Mouse (Mus musculus) heart, postnatal 0 days (tissue): Measurements from ENCODE around the gene Dmbt1. TPM values are rescaled to one million over a fixed set of nuclear protein-coding genes. Genes with fewer than 3 reads are reported as not detected.
A peak's percentile ranks its signal among the peaks of the same experiment; 100 is the strongest.
"Not testable (repeated sequence)": the region's sequence is repeated elsewhere in the genome, so short reads cannot be mapped to it uniquely, and the experiment has no call there.

Experiments used
- ATAC-seq: fragments of 200-750 bp; cut with Nextera tagmentation; 2 replicates; pipeline ENCODE4 v1.8.0; 2017; ENCODE audit warnings: low read depth, moderate number of reproducible peaks, moderate library complexity; ENCODE audit not compliant: insufficient read depth
- DNase-seq: peaks from one replicate; pipeline ENCODE4 v3.0.0-alpha.2; 2016; ENCODE audit warnings: low spot score
- H3K27ac ChIP-seq: fragments of 300-500 bp; sonication (generic); 2 replicates; pipeline ENCODE4 v1.5.1; 2014; ENCODE audit warnings: low read depth, mild to moderate bottlenecking
- H3K27me3 ChIP-seq: fragments of 300-500 bp; sonication (generic); 2 replicates; pipeline ENCODE4 v1.6.1; 2014; ENCODE audit warnings: low read length, mixed read lengths; ENCODE audit not compliant: control insufficient read depth, insufficient read depth
- H3K36me3 ChIP-seq: fragments of 300-500 bp; sonication (generic); replicated peaks from 2 replicates; pipeline ENCODE4 v1.6.1; 2014; ENCODE audit warnings: low read length, mixed read lengths; ENCODE audit not compliant: control insufficient read depth, insufficient read depth
- H3K4me1 ChIP-seq: fragments of 300-500 bp; sonication (generic); 2 replicates; pipeline ENCODE4 v1.6.1; 2014; ENCODE audit warnings: antibody characterized with exemption; ENCODE audit not compliant: control insufficient read depth, insufficient read depth
- H3K4me2 ChIP-seq: fragments of 300-500 bp; sonication (generic); 2 replicates; pipeline ENCODE4 v1.6.1; 2014; ENCODE audit warnings: low read depth, mild to moderate bottlenecking, low read length, moderate library complexity
- H3K4me3 ChIP-seq: fragments of 300-500 bp; sonication (generic); 2 replicates; pipeline ENCODE4 v1.5.1; 2014; ENCODE audit warnings: low read depth, low read length
- H3K9ac ChIP-seq: fragments of 300-500 bp; sonication (generic); replicated peaks from 2 replicates; pipeline ENCODE4 v1.6.1; 2014; ENCODE audit warnings: low read depth, low read length, mixed read lengths
- H3K9me3 ChIP-seq: fragments of 300-500 bp; sonication (generic); replicated peaks from 2 replicates; pipeline ENCODE4 v1.6.1; 2016; ENCODE audit warnings: low read length; ENCODE audit not compliant: control insufficient read depth
- CTCF ChIP-seq: IDR thresholded peaks from 2 replicates; pipeline ENCODE4 v1.5.1; 2016; ENCODE audit warnings: antibody characterized with exemption, control low read depth, low read depth
- EP300 ChIP-seq: IDR thresholded peaks from 2 replicates; pipeline ENCODE4 v1.6.1; 2016; ENCODE audit warnings: antibody characterized with exemption, low read depth
- WGBS: fragments of 180-500 bp; shearing (Covaris S2); extraction: QIAGEN DNeasy Blood & Tissue Kit; methylation state at CpG from one replicate; pipeline ENCODE4 v1.1.7; 2014; 5-methylcytosine and 5-hydroxymethylcytosine counted together
- polyA plus RNA-seq: library from polyadenylated mRNA; unstranded; fragments of >200 nt; fragmentation: Nextera tagmentation; extraction: Ambion mirVana; gene quantifications from 2 replicates; pipeline ENCODE4 v1.2.1, GENCODE M21; 2015
- total RNA-seq: library from RNA; depleted of rRNA; stranded (reverse); fragments of >200 nt; gene quantifications from 2 replicates; pipeline ENCODE4 v1.2.3, GENCODE M21; 2014; ENCODE audit warnings: low replicate concordance

Dmbt1 gene
- total and polyA plus RNA-seq, 2 experiments from 2014 or later = not detected

- H3K36me3 ChIP-seq = no peaks in the 10 kb centered on the region
- H3K4me2 ChIP-seq = no peak overlapping the region
- no peaks in the 10 kb centered on the region for H3K4me1 ChIP-seq
- TF ChIP-seq CTCF = no peak
- WGBS = 65% methylated on average over 1 of the region's 1 CpGs
- H3K4me3 ChIP-seq = no peak overlapping the region
- H3K27ac ChIP-seq = no peak overlapping the region
- H3K9me3 ChIP-seq = no peaks in the 10 kb centered on the region
- H3K9ac ChIP-seq = no peak overlapping the region
- no peak for DNase-seq
- no peaks in the 10 kb centered on the region for H3K27me3 ChIP-seq
- ATAC-seq = no peak
Measured at GRCm38 (mm10) chr7:131027557-131027956, 4.3 kb upstream of the Dmbt1 start.

- Histone ChIP-seq H3K9me3 (no peaks in the 10 kb centered on the region), H3K27me3 (no peaks in the 10 kb centered on the region), H3K4me1 (no peaks in the 10 kb centered on the region), H3K27ac (no peak overlapping the region), H3K36me3 (no peaks in the 10 kb centered on the region), H3K4me2 (no peak overlapping the region), H3K9ac (no peak overlapping the region), H3K4me3 (no peak overlapping the region)
- TF ChIP-seq EP300 (no peak), CTCF (no peak)
- WGBS = 46% methylated on average over 3 of the region's 3 CpGs
- no peak for DNase-seq
- ATAC-seq = no peak
Measured at GRCm38 (mm10) chr7:131036396-131036795, 4.5 kb downstream of the Dmbt1 start.

GRCm38 (mm10) chr7:131037083-131037482, 5.2 kb downstream of the Dmbt1 start:
- Histone ChIP-seq H3K4me3 (no peak overlapping the region), H3K9me3 (no peaks in the 10 kb centered on the region), H3K4me2 (no peak overlapping the region), H3K36me3 (no peaks in the 10 kb centered on the region), H3K27me3 (no peaks in the 10 kb centered on the region), H3K4me1 (no peaks in the 10 kb centered on the region), H3K27ac (no peak overlapping the region), H3K9ac (no peak overlapping the region)
- TF ChIP-seq EP300 (no peak), CTCF (no peak)
- DNase-seq = no peak
- WGBS = 14% methylated on average over 2 of the region's 2 CpGs
- no peak for ATAC-seq

GRCm38 (mm10) chr7:131040760-131041159, 8.9 kb downstream of the Dmbt1 start:
- not testable (repeated sequence) for DNase-seq, H3K4me3 ChIP-seq, H3K27me3 ChIP-seq, H3K9ac ChIP-seq, ATAC-seq, H3K4me1 ChIP-seq, H3K9me3 ChIP-seq, H3K4me2 ChIP-seq, H3K27ac ChIP-seq, H3K36me3 ChIP-seq
- WGBS = 81% methylated on average over 8 of the region's 8 CpGs

- Histone ChIP-seq H3K9ac (no peak overlapping the region), H3K4me1 (no peaks in the 10 kb centered on the region), H3K27ac (no peak overlapping the region), H3K36me3 (no peaks in the 10 kb centered on the region), H3K9me3 (no peaks in the 10 kb centered on the region), H3K27me3 (no peaks in the 10 kb centered on the region), H3K4me3 (no peak overlapping the region), H3K4me2 (no peak overlapping the region)
- DNase-seq (no peak), ATAC-seq (peak; percentile 64; the same call in 1 of the 2 replicates)
- 59% methylated on average over 1 of the region's 1 CpGs for WGBS
- TF ChIP-seq EP300 = no peak
- peak; percentile 46 for TF ChIP-seq CTCF
Measured at GRCm38 (mm10) chr7:131042657-131043056, 10.8 kb downstream of the Dmbt1 start.

- not testable (repeated sequence) for H3K4me3 ChIP-seq, H3K9ac ChIP-seq, ATAC-seq, H3K36me3 ChIP-seq, H3K27me3 ChIP-seq, H3K4me1 ChIP-seq, DNase-seq, H3K4me2 ChIP-seq, H3K9me3 ChIP-seq, H3K27ac ChIP-seq
- peak; percentile 36 for TF ChIP-seq CTCF
- WGBS = 32% methylated on average over 3 of the region's 3 CpGs
Measured at GRCm38 (mm10) chr7:131045258-131045835, 13.5 kb downstream of the Dmbt1 start.

- ATAC-seq, DNase-seq, H3K36me3 ChIP-seq, H3K9ac ChIP-seq, H3K27ac ChIP-seq, H3K27me3 ChIP-seq, H3K4me2 ChIP-seq, H3K4me3 ChIP-seq, H3K4me1 ChIP-seq, H3K9me3 ChIP-seq: not testable (repeated sequence)
- WGBS = 72% methylated on average over 8 of the region's 8 CpGs
Measured at GRCm38 (mm10) chr7:131049829-131050228, 18.0 kb downstream of the Dmbt1 start.
